Comparison of ENCODE assay signal across 41 mouse cellular contexts in the genomic region with DNA sequence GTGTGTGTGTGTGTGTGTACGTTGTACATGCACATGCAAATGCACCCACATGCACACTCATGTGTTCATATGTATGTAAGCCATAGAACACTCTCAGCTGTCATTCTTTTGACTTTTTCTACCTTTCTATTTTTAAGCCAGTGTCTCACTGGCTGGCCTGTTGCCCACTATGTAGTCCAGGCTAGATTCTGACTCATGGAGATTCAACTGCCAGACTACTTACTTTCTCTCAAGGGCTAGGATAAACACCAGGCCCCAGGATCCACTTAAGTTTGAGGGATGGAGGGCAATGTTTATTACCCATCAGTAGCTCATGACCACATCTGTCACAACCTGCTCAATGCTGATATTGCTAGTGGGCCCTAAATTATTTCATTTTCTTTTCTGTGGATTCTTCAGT. TPM values are rescaled to one million over a fixed set of nuclear protein-coding genes. Genes with fewer than 3 reads are reported as not detected.
"Had no signal": no experiment of that assay in that cellular context is flagged by ENCODE, and none has a peak within 500 bp of the region (broad histone marks: within the 10 kb centered on the region; RNA-seq: fewer than 3 reads in every experiment).

No protein-coding gene starts in this region.

- DNase-seq: heart, postnatal 10 days; heart, postnatal 14 days; heart, postnatal 36 days; heart, postnatal 4 days; kidney, adult 11 months; kidney, adult 18-20 months; kidney, adult 2 months; kidney, adult 8-10 months; kidney, adult 9 months; kidney, postnatal 10 days; kidney, postnatal 14 days; kidney, postnatal 25 days; kidney, postnatal 36 days; kidney, postnatal 4 days; layer of hippocampus, adult 9-11 months; layer of hippocampus, postnatal 36 days had no signal

- H3K36me3 ChIP-seq: heart, embryonic 13.5 days; heart, embryonic 15.5 days; hindbrain, embryonic 10.5 days; hindbrain, embryonic 12.5 days; hindbrain, embryonic 13.5 days; hindbrain, embryonic 15.5 days; intestine, embryonic 15.5 days; kidney, embryonic 15.5 days had no signal

- H3K27ac ChIP-seq: heart, embryonic 13.5 days; heart, embryonic 15.5 days; hindbrain, embryonic 10.5 days; hindbrain, embryonic 12.5 days; hindbrain, embryonic 13.5 days; hindbrain, embryonic 14.5 days; hindbrain, embryonic 15.5 days; hindbrain, postnatal 0 days; intestine, embryonic 15.5 days; kidney, embryonic 15.5 days; kidney, postnatal 0 days; layer of hippocampus, adult 2 months; left cerebral cortex, adult 2 months had no signal

- H3K4me1 ChIP-seq: heart, embryonic 15.5 days; hindbrain, embryonic 10.5 days; hindbrain, embryonic 12.5 days; hindbrain, embryonic 13.5 days; intestine, embryonic 15.5 days; kidney, embryonic 15.5 days had no signal

- ATAC-seq: hindbrain, embryonic 16.5 days; hindbrain, postnatal 0 days; inflammation-experienced regulatory T-cells, adult 6 months; intestine, embryonic 15.5 days; intestine, embryonic 16.5 days; intestine, postnatal 0 days had no signal

- H3K4me3 ChIP-seq: heart, embryonic 13.5 days; heart, embryonic 15.5 days; hindbrain, embryonic 10.5 days; hindbrain, embryonic 12.5 days; hindbrain, embryonic 13.5 days; hindbrain, embryonic 15.5 days; intestine, embryonic 15.5 days; kidney, embryonic 15.5 days; layer of hippocampus, adult 2 months; left cerebral cortex, adult 2 months had no signal

- H3K9ac ChIP-seq: heart, embryonic 13.5 days; heart, embryonic 15.5 days; hindbrain, embryonic 12.5 days; hindbrain, embryonic 13.5 days; hindbrain, embryonic 14.5 days; hindbrain, embryonic 15.5 days; intestine, embryonic 15.5 days; kidney, embryonic 15.5 days had no signal

- H3K27me3 ChIP-seq: heart, embryonic 13.5 days; heart, embryonic 15.5 days; hindbrain, embryonic 12.5 days; hindbrain, embryonic 13.5 days; hindbrain, embryonic 15.5 days; intestine, embryonic 15.5 days; kidney, embryonic 15.5 days had no signal

RNA-seq across cellular contexts. Expression of a gene that starts 8.1 kb away (rescaled TPM):
- total RNA-seq: hematopoietic stem cell, adult 5-6 weeks; left cerebral cortex, adult 18-20 months had no signal
- polyA plus RNA-seq: heart, embryonic 13.5 days; heart, embryonic 14.5 days; hindbrain, embryonic 10.5 days; hindbrain, embryonic 11.5 days; inflammation-experienced regulatory T-cells, adult 6 months; intestine, embryonic 14.5 days; intestine, embryonic 15.5 days; intestine, embryonic 16.5 days; intestine, postnatal 0 days; kidney, adult 2 months; kidney, embryonic 14.5 days; kidney, embryonic 15.5 days; kidney, embryonic 16.5 days; kidney, postnatal 0 days; large intestine, adult 2 months had no signal
